Mouse (Mus musculus): ENCODE measurements around the gene Lamb2.

Lamb2 gene

GRCm38 (mm10) chr9:108461675-108462074, 17.9 kb upstream of the Lamb2 start:
- DNase-seq (ENCODE audit: low read depth): no peak

- DNase-seq (ENCODE audit: low read depth): no peak
These were observed 17.3 kb upstream of the Lamb2 start for GRCm38 (mm10) chr9:108462192-108462591.

DNA sequence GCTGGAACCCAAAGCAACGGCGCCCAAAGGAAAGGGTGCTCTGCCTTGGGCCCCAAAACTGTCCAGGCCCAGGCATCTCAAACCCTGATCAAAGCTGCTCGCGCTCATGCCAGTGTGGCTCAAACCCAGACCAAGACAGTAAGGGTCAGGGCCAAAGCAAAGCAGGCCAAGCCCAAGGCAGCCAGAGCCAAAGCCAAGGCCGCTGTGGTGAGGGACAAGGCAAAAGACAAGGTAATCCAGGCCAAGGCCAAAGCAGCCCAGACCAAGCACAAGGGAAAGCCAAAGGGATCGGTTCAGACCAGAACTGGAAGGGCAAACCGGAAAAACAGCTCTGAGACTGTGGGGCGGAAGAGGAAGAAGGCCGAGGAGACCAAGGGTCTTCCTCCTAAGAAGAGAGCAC, 15.8 kb upstream of the Lamb2 start:
- DNase-seq (ENCODE audit: low read depth): no peak

GRCm38 (mm10) chr9:108466219-108466618, 13.3 kb upstream of the Lamb2 start:
- DNase-seq (ENCODE audit: low read depth): no peak

GRCm38 (mm10) chr9:108469430-108469829, 10.1 kb upstream of the Lamb2 start:
- no peak for DNase-seq (ENCODE audit: low read depth)

GRCm38 (mm10) chr9:108469845-108470244, 9.7 kb upstream of the Lamb2 start:
- no peak for DNase-seq (ENCODE audit: low read depth)

DNA sequence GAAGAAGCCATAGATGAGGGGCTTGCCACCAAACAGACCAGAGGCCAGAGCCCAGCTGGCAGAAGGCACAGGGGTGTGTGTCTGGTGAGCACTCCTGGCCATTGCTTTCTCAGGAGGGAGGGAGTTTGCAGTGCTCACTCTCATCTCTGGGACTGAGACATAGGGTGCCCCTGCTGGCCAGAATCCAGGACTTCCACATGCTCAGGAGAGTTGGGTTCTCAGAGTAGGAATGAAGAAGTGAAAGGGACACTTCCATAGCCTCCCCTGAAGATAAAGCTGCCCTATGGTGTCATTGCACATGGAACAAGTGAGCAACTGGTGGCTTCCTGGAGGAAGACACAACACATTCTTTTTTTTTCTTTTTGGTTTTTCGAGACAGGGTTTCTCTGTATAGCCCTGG, 5.0 kb upstream of the Lamb2 start:
- peak; percentile 28 for DNase-seq (ENCODE audit: low read depth)

DNA sequence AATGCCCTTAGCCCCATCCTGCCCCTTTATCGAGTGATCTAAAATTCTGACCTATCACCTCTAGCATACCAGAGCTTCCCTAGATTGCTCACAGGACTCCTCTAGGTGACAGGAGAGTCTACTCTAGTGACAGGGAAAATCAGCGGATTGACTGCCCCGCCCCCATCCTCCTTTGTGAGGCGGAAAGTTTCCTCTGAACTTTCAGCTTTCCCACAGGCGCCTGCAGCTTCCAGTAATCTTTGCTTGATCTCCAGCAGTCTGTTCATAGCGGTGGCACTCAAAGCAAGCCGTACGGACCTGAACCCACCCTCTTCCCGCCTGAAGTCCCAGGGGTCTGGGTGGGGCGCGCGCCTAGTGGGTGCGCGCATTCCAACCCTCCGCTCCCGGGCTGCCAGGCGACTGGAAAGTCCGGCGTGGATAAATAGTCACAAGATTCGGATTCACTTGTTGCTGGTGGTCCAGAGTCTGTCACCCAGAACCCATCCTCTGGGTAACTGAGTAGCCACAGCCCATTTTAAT, 839 bp upstream of the Lamb2 start:
- DNase-seq (ENCODE audit: low read depth): no peak

GRCm38 (mm10) chr9:108479241-108479640, 295 bp upstream of the Lamb2 start:
- DNase-seq (ENCODE audit: low read depth): no peak

- no peak for DNase-seq (ENCODE audit: low read depth)
These were observed 1.4 kb downstream of the Lamb2 start for GRCm38 (mm10) chr9:108480813-108481519.

- no peak for DNase-seq (ENCODE audit: low read depth)
These were observed 2.1 kb downstream of the Lamb2 start for GRCm38 (mm10) chr9:108481520-108482210.

DNA sequence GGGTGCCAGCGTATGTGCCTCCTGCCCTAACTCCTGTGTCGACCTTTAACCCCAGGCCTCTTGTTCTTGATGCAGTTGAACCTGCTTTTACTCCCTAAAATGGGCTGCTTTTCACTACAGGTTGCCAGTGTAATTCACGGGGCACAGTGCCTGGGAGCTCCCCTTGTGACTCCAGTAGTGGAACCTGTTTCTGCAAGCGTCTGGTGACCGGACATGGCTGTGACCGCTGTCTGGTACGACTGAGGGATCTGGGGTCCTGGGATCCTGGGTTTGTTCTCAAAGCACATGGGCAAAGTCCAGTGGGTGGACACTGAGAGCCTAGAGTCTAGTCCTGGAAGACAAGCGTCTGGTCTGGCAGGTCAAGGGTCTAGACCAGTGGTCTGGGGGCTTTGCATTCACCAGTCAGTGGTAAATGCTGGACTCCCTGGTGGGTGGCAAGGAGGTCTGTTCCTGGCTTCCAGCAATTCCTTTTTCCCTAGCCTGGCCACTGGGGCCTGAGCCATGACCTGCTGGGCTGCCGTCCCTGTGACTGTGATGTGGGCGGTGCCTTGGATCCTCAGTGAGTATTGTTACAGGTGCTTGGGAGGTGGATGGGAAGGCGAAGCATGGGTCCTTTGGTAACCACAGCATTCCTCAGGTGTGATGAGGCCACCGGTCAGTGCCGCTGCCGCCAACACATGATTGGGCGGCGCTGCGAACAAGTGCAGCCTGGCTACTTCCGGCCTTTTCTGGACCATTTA, 3.7 kb downstream of the Lamb2 start:
- DNase-seq (ENCODE audit: low read depth): no peak

DNA sequence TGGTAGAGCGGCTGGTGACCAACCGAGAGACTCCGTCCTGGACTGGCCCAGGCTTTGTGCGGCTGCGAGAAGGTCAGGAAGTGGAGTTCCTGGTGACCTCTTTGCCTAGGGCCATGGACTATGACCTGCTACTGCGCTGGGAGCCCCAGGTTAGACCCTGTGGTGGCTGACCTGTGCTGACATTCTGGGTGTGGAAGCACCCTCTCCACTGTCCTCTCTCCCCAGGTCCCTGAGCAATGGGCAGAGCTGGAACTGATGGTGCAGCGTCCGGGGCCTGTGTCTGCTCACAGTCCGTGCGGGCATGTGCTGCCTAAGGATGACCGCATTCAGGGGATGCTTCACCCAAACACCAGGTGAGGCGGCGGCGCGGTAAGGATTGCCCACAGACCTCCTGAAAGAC, 4.5 kb downstream of the Lamb2 start:
- DNase-seq (ENCODE audit: low read depth): no peak

DNA sequence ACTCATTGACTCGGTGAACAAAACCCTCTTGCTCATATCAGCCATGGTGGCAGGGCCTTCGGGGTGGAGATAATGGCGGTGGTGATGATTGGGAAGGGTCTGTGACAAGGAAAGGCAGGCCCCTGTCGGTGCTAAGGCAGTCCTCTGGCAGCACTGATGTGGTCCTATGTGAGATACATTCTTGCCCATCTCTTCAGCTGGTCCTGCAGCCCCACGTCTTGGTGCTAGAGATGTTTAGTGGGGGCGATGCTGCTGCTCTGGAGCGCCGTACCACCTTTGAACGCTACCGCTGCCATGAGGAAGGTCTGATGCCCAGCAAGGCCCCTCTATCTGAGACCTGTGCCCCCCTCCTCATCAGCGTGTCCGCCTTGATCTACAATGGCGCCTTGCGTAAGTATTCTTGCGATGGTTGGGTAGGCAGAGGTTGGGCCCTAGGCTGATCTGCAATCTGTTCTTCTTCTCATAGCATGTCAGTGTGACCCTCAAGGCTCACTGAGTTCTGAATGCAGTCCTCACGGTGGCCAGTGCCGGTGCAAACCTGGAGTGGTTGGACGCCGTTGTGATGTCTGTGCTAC, 5.9 kb downstream of the Lamb2 start:
- no peak for DNase-seq (ENCODE audit: low read depth)

GRCm38 (mm10) chr9:108486973-108487530, 7.5 kb downstream of the Lamb2 start:
- no peak for DNase-seq (ENCODE audit: low read depth)

DNA sequence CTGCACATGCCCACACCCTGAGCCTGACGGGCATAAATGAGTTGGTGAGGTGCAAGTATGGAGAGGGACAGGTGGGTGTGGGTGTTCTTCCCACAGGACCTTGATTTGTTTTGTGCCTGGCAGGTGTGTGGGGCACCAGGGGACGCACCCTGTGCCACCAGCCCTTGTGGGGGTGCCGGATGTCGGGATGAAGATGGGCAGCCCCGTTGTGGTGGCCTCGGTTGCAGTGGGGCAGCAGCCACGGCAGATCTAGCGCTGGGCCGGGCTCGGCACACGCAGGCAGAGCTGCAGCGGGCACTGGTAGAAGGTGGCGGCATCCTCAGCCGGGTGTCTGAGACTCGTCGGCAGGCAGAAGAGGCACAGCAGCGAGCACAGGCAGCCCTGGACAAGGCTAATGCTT, 8.9 kb downstream of the Lamb2 start:
- no peak for DNase-seq (ENCODE audit: low read depth)

- DNase-seq (ENCODE audit: low read depth): no peak
These were observed 9.7 kb downstream of the Lamb2 start for GRCm38 (mm10) chr9:108489215-108489614.

DNA sequence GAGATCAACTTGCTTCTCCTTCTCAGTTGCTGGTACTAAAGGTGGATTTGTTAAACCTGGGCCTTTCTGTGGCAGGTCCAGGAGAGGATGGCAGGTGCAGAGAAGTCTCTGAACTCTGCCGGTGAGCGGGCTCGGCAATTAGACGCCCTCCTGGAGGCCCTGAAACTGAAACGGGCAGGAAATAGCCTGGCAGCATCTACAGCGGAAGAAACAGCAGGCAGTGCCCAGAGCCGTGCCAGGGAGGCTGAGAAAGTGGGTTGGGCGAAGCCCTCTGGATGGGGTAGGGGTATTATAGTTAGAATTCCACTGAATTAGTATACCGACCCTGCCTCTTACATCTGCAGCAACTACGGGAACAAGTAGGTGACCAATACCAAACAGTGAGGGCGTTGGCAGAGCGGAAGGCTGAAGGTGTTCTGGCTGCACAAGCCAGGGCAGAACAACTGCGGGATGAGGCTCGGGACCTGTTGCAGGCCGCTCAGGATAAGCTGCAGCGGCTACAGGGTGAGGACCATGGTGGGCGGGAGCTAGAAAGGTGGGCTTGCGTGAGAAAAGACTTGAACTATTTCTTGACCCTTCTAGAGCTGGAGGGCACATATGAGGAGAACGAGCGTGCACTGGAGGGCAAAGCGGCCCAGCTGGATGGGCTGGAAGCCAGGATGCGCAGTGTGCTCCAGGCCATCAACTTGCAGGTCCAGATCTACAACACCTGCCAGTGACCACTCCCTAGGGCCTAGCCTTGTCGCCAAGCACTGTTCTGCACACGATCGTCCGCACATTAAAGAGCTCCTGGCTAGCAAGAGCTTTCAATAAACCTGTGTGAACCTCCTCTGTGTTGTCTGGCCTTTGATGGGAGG, 10.4 kb downstream of the Lamb2 start:
- no peak for DNase-seq (ENCODE audit: low read depth)

DNA sequence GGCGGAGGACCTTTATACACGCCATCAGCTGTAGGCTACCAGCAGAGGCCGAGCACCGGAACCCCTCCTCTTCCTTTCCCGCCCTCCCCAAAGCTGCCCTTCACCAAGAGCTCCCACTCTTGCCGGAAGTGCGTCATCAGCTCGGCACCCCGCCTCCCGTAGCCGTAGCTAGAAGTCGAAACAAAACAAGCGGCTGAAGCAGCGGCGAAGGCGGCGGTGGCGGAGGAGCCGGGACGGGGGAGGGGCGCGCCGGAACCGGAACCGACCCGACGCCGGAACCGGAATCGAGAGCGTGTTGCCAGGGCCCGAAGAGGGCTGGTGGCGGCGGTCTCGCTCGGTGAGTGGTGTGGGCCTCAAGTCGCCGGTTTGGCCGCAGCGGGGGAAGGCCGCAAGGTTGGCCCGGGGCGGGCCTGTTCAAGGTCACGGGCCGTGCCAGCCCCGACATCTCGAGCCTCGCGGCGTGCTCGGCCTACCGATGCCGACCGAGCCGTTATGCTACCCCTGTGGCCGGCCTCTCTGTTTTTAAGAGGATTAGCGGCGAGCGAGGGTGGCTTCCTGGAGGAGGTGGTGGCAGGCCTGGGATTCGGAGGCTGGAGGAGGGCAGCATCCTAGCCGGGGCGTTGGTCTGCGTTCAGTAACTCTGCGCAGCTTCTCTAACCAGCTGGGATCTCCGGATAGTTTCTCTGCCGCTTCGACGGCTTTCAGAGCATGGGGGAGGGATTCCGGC, 11.2 kb downstream of the Lamb2 start, which contains the start of gene Usp19:
Usp19 (plus strand) TSS at position 44 of the 727 bp plus-strand sequence.
- peak; percentile 99 for DNase-seq (ENCODE audit: low read depth)

GRCm38 (mm10) chr9:108491286-108491580, 11.7 kb downstream of the Lamb2 start:
- DNase-seq (ENCODE audit: low read depth): no peak
